Mouse (Mus musculus): ENCODE results near the gene Prelid3b.

DNA sequence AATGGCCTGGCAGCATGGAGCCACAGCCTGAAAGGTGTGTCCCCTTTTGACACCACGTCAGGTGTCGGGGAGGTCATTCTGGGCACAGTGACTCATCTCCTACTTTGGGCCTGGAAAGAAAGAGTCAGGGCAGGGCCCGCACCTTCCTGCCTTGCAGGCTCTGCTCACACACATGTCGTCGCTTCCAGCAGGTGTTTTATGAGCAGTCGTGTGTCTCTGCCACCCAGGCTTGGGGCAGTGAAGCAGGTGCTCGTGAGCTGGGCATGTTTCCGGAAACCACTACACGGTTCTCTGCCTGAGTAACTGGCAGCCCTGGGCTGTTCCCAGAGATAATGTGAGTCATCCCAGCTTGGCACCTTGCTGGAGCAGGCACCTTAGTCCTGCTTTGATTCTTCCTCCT lies 30.4 kb downstream of the Prelid3b start:
- TF ChIP-seq CTCF (IDR thresholded peaks at IDR 0.05; ENCODE audit: control insufficient read depth, insufficient read depth, low read length) (no peak), POLR2A (IDR thresholded peaks at IDR 0.05; ENCODE audit: borderline replicate concordance, control insufficient read depth, low read depth, low read length) (no peak)
